Mouse (Mus musculus): ENCODE results near the gene Arl8a. TPM values are rescaled to one million over a fixed set of nuclear protein-coding genes. Genes with fewer than 3 reads are reported as not detected.

The Arl8a gene
- total and polyA plus RNA-seq, 3 experiments: 20.1 to 32.5 (median 21.0) TPM

DNA sequence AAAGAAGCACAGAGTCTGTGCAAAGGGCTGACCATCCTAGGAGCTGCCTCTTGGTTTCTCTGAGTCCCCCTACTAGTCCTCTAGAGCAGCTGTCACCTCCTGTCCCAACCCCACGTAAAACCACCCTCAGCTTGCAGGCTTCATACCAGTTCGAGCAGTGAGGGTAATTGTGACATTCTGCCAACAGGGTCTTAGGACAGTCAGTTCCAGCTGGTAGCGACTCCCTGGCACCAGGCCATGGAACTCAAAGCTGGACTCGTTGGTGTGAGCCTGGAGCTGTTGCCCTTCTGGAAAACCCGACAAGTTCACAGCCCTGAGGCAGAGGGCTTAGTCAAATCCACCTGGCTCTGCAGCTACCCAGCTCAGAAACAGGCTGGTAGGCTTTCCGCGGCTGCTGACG lies 20.6 kb upstream of the Arl8a start:
- intact Hi-C loops (cut with DNase I): no loop called here
- H3K79me2 ChIP-seq (replicated peaks; ENCODE audit: control insufficient read depth, insufficient read depth, low read length): no peaks in the 10 kb centered on the region
- H3K4me1 ChIP-seq (ENCODE audit: control insufficient read depth, insufficient read depth, low read length): no peaks in the 10 kb centered on the region
- DNase-seq: no peak
- H3K9ac ChIP-seq (ENCODE audit: low read depth, low read length): no peak overlapping the region
- H3K27ac ChIP-seq: no peak overlapping the region
- TF ChIP-seq CTCF (IDR thresholded peaks at IDR 0.05) (no peak), EP300 (IDR thresholded peaks at IDR 0.05; ENCODE audit: insufficient read depth, low read depth, low read length) (no peak), POLR2A (IDR thresholded peaks at IDR 0.05; ENCODE audit: insufficient read depth, low read depth, low read length) (no peak)
- H3K36me3 ChIP-seq (ENCODE audit: control insufficient read depth, insufficient read depth, low read length): no peaks in the 10 kb centered on the region
- no peak overlapping the region for H3K4me3 ChIP-seq
- 38% methylated on average over 8 of the region's 8 CpGs for WGBS
- no peaks in the 10 kb centered on the region for H3K27me3 ChIP-seq (ENCODE audit: control insufficient read depth, insufficient read depth, low read length)

- no peak for DNase-seq
- H3K9ac ChIP-seq (ENCODE audit: low read depth, low read length): no peak overlapping the region
- intact Hi-C loops (cut with DNase I): no loop called here
- WGBS: 41% methylated on average over 4 of the region's 4 CpGs
- no peaks in the 10 kb centered on the region for H3K36me3 ChIP-seq (ENCODE audit: control insufficient read depth, insufficient read depth, low read length)
- H3K27me3 ChIP-seq (ENCODE audit: control insufficient read depth, insufficient read depth, low read length): no peaks in the 10 kb centered on the region
- H3K27ac ChIP-seq: no peak overlapping the region
- no peak overlapping the region for H3K4me3 ChIP-seq
- H3K4me1 ChIP-seq (ENCODE audit: control insufficient read depth, insufficient read depth, low read length): no peaks in the 10 kb centered on the region
- H3K79me2 ChIP-seq (replicated peaks; ENCODE audit: control insufficient read depth, insufficient read depth, low read length): no peaks in the 10 kb centered on the region
- TF ChIP-seq EP300 (IDR thresholded peaks at IDR 0.05; ENCODE audit: insufficient read depth, low read depth, low read length): no peak
- TF ChIP-seq CTCF (IDR thresholded peaks at IDR 0.05): no peak
- no peak for TF ChIP-seq POLR2A (IDR thresholded peaks at IDR 0.05; ENCODE audit: insufficient read depth, low read depth, low read length)
Observed at GRCm38 (mm10) chr1:135126443-135127027, 20.1 kb upstream of the Arl8a start.

- no peaks in the 10 kb centered on the region for H3K36me3 ChIP-seq (ENCODE audit: control insufficient read depth, insufficient read depth, low read length)
- 58% methylated on average over 6 of the region's 6 CpGs for WGBS
- H3K4me3 ChIP-seq: no peak overlapping the region
Observed at GRCm38 (mm10) chr1:135128011-135128441, 18.6 kb upstream of the Arl8a start.

GRCm38 (mm10) chr1:135128986-135129385 lies 17.6 kb upstream of the Arl8a start:
- no peaks in the 10 kb centered on the region for H3K79me2 ChIP-seq (replicated peaks; ENCODE audit: control insufficient read depth, insufficient read depth, low read length)
- DNase-seq: no peak
- H3K36me3 ChIP-seq (ENCODE audit: control insufficient read depth, insufficient read depth, low read length): no peaks in the 10 kb centered on the region
- TF ChIP-seq POLR2A (IDR thresholded peaks at IDR 0.05; ENCODE audit: insufficient read depth, low read depth, low read length) (no peak), EP300 (IDR thresholded peaks at IDR 0.05; ENCODE audit: insufficient read depth, low read depth, low read length) (no peak)
- H3K9ac ChIP-seq (ENCODE audit: low read depth, low read length): no peak overlapping the region
- no peaks in the 10 kb centered on the region for H3K27me3 ChIP-seq (ENCODE audit: control insufficient read depth, insufficient read depth, low read length)
- WGBS: 59% methylated on average over 9 of the region's 9 CpGs
- no peak overlapping the region for H3K4me3 ChIP-seq
- intact Hi-C loops (cut with DNase I): no loop called here
- no peaks in the 10 kb centered on the region for H3K4me1 ChIP-seq (ENCODE audit: control insufficient read depth, insufficient read depth, low read length)
- no peak overlapping the region for H3K27ac ChIP-seq

More at GRCm38 (mm10) chr1:135128011-135128441, 18.6 kb upstream of the Arl8a start:
- no peaks in the 10 kb centered on the region for H3K4me1 ChIP-seq (ENCODE audit: control insufficient read depth, insufficient read depth, low read length)
- no peak overlapping the region for H3K9ac ChIP-seq (ENCODE audit: low read depth, low read length)
- DNase-seq: no peak
- intact Hi-C loops (cut with DNase I): no loop called here
- no peak overlapping the region for H3K27ac ChIP-seq
- H3K27me3 ChIP-seq (ENCODE audit: control insufficient read depth, insufficient read depth, low read length): no peaks in the 10 kb centered on the region
- TF ChIP-seq POLR2A (IDR thresholded peaks at IDR 0.05; ENCODE audit: insufficient read depth, low read depth, low read length) (no peak), EP300 (IDR thresholded peaks at IDR 0.05; ENCODE audit: insufficient read depth, low read depth, low read length) (no peak), CTCF (IDR thresholded peaks at IDR 0.05) (no peak)
- H3K79me2 ChIP-seq (replicated peaks; ENCODE audit: control insufficient read depth, insufficient read depth, low read length): no peaks in the 10 kb centered on the region

DNA sequence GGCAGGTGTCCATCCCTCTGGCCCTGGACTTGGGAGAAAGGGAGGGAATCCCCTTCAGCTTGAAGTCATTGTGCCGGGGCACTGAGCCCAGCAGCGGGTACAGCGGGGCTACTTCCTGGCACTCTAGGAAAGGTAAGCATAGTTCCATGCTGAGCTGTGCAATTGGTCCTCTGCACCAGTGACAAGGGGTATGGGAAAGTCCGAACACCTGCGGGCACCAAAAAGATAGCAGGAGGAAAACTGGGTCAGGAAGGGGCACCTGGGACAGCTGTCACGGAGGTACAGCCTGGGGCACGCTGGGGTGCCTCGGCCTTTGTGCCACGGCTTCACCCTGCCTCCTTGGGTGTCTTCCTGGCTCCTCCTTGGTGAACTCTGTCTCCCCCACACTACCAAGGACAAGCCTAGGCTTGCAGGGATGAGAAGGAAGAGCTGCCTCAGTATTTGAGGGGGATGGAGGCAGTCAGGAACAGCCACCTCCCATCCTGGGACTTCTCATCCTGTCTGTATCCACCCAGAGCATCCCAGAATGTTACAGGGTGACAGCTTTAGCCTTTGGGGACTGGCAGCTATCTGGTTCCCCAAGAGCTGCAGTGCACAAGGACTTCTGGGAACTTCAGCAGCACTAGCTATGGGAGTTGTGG lies 17.0 kb upstream of the Arl8a start:
- intact Hi-C loops (cut with DNase I): no loop called here
- no peaks in the 10 kb centered on the region for H3K36me3 ChIP-seq (ENCODE audit: control insufficient read depth, insufficient read depth, low read length)
- 74% methylated on average over 9 of the region's 9 CpGs for WGBS
- TF ChIP-seq CTCF (IDR thresholded peaks at IDR 0.05): no peak
- TF ChIP-seq EP300 (IDR thresholded peaks at IDR 0.05; ENCODE audit: insufficient read depth, low read depth, low read length): no peak
- no peak for TF ChIP-seq POLR2A (IDR thresholded peaks at IDR 0.05; ENCODE audit: insufficient read depth, low read depth, low read length)
- no peaks in the 10 kb centered on the region for H3K4me1 ChIP-seq (ENCODE audit: control insufficient read depth, insufficient read depth, low read length)
- H3K9ac ChIP-seq (ENCODE audit: low read depth, low read length): no peak overlapping the region
- H3K27me3 ChIP-seq (ENCODE audit: control insufficient read depth, insufficient read depth, low read length): no peaks in the 10 kb centered on the region
- H3K27ac ChIP-seq: no peak overlapping the region
- DNase-seq: no peak
- H3K4me3 ChIP-seq: no peak overlapping the region
- no peaks in the 10 kb centered on the region for H3K79me2 ChIP-seq (replicated peaks; ENCODE audit: control insufficient read depth, insufficient read depth, low read length)

DNA sequence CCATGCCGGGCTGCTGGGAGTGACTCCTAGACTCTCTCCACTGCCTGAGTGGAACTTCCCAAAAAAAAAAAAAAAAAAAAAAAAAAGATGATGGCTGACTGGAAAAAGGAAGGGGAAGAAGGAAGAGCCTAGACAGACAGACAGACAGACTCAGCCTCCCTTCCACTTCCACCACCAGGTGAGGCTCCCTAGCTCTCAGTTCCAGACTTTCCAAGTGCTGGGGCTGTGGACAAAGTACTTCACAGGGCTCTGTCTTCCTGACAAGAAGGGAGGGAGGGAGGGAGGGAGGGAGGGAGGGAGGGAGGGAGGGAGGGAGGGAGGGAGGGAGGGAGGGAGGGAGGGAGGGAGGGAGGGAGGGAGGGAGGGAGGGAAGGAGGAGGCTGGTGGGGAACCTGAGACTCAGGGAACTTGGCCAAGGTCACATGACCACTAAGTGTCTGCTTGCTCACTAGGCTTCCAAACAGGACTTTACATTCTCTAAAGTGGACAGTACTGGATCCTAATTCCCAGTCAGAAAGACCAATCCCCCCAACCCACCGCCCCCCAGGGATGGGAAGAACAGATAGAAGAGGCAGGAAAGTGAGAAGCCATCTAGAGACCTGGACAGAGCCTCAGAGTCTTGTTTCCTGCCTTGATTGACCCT lies 16.1 kb upstream of the Arl8a start:
- Histone ChIP-seq H3K4me1 (ENCODE audit: control insufficient read depth, insufficient read depth, low read length) (no peaks in the 10 kb centered on the region), H3K4me3 (no peak overlapping the region), H3K9ac (ENCODE audit: low read depth, low read length) (no peak overlapping the region), H3K36me3 (ENCODE audit: control insufficient read depth, insufficient read depth, low read length) (no peaks in the 10 kb centered on the region), H3K27me3 (ENCODE audit: control insufficient read depth, insufficient read depth, low read length) (no peaks in the 10 kb centered on the region), H3K79me2 (replicated peaks; ENCODE audit: control insufficient read depth, insufficient read depth, low read length) (no peaks in the 10 kb centered on the region), H3K27ac (no peak overlapping the region)
- intact Hi-C loops (cut with DNase I): no loop called here
- no peak for TF ChIP-seq EP300 (IDR thresholded peaks at IDR 0.05; ENCODE audit: insufficient read depth, low read depth, low read length)
- TF ChIP-seq POLR2A (IDR thresholded peaks at IDR 0.05; ENCODE audit: insufficient read depth, low read depth, low read length): no peak
- no peak for TF ChIP-seq CTCF (IDR thresholded peaks at IDR 0.05)
- DNase-seq: no peak
- 58% methylated on average over 2 of the region's 2 CpGs for WGBS
